Mouse (Mus musculus): ENCODE data around the gene Stat5a. TPM values are rescaled to one million over a fixed set of nuclear protein-coding genes. Genes with fewer than 3 reads are reported as not detected.

Gene Stat5a
- 5.4 TPM for polyA plus RNA-seq (2014; fragmentation: Illumina TruSeq; extraction: RNeasy Lipid Tissue Mini Kit (QIAGEN cat#74804))

DNA sequence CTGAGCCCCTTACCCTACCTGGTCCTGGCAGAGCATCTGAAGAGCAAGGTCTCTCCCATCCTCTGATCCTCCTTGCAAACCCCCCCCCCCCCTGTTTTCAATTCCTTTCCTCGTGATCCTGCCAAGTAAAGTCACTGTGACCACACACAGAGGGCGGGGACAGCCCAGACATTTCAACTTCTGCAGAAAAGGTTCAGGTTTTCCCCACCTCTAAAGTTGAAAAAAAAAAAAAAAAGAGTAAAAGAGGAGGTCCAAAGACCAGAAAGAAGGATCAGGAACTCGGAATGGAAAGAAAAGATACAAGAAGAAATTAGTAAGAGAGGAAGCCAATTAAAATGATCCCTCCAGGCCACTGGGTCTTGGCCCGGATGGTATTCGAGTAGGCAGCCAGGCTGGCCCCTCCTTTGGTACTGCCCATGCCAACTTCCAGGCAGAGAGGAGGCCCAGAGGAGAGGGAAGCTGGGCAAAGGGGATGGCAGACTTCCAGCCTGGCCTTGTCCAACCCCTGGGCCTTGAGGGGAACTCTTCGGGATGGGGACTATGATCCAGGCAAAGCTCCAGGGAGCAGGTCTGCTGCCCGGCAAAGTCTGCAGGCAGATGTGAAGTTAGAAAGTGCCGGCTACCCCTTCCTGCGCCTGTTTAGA is at the start of gene Stat5a:
TSS of gene Stat5a (plus strand) at position 417 of the 644 bp plus-strand sequence.

DNA sequence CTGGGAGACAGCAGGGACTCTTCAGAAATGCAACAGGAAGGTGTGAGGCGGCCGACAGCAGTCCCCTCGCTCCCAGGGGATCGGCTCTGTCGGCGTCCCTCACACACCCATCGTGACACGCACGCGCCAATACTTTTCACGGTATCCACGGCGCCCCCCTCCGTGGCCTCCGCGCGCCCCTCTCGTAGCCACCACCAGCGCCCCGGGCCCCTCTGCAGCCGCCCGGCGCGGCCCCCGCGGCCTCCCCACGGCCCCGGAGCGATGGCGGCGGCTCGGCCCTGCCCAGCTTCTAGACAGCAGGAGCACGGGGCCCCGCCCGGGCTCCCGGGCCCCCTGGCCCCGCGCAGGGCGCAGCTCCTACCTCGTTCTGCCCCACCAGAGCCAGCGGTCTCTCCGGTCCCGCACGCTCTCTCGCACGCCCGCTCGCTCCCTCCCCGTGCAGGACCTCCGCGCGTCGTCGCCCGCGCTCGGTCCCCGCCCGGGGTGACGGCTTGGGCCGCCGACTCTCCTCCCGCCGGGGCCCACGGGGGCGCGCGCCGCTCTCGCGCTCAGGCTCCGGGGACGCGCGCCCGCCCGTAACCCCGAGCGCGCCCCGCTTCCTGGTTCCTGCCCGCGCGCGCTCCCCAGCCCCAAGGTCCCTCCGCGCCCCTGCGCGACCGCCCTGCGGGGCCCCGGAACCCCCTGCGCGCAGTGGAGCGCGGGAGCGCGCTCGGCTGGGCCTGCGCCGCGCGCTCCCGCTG is 8.9 kb upstream of the Stat5a start, which contains the start of gene Stat5b:
TSS of gene Stat5b (minus strand) at position 687 of the 740 bp plus-strand sequence.

Other genes with a start within 250 kb of the Stat5a start
- gene Nkiras2, start 240.1 kb upstream of the Stat5a start, polyA plus RNA-seq (2014; fragmentation: Illumina TruSeq; extraction: RNeasy Lipid Tissue Mini Kit (QIAGEN cat#74804)) = 2.5 TPM
- gene Dnajc7, start 239.2 kb upstream of the Stat5a start, polyA plus RNA-seq (2014; fragmentation: Illumina TruSeq; extraction: RNeasy Lipid Tissue Mini Kit (QIAGEN cat#74804)) = 139 TPM
- gene Zfp385c, start 166.9 kb upstream of the Stat5a start, polyA plus RNA-seq (2014; fragmentation: Illumina TruSeq; extraction: RNeasy Lipid Tissue Mini Kit (QIAGEN cat#74804)) = 0.17 TPM
- 0.60 TPM for gene Dhx58, start 155.1 kb upstream of the Stat5a start, polyA plus RNA-seq (2014; fragmentation: Illumina TruSeq; extraction: RNeasy Lipid Tissue Mini Kit (QIAGEN cat#74804))
- gene Kat2a, start 146.9 kb upstream of the Stat5a start, polyA plus RNA-seq (2014; fragmentation: Illumina TruSeq; extraction: RNeasy Lipid Tissue Mini Kit (QIAGEN cat#74804)) = 2.3 TPM
- gene Hspb9, start 145.5 kb upstream of the Stat5a start, polyA plus RNA-seq (2014; fragmentation: Illumina TruSeq; extraction: RNeasy Lipid Tissue Mini Kit (QIAGEN cat#74804)) = not detected
- 29.9 TPM for gene Rab5c, start 121.1 kb upstream of the Stat5a start, polyA plus RNA-seq (2014; fragmentation: Illumina TruSeq; extraction: RNeasy Lipid Tissue Mini Kit (QIAGEN cat#74804))
- gene Kcnh4, start 99.4 kb upstream of the Stat5a start, polyA plus RNA-seq (2014; fragmentation: Illumina TruSeq; extraction: RNeasy Lipid Tissue Mini Kit (QIAGEN cat#74804)) = not detected
- gene Hcrt, start 96.4 kb upstream of the Stat5a start, polyA plus RNA-seq (2014; fragmentation: Illumina TruSeq; extraction: RNeasy Lipid Tissue Mini Kit (QIAGEN cat#74804)) = not detected
- gene Ghdc, start 88.4 kb upstream of the Stat5a start, polyA plus RNA-seq (2014; fragmentation: Illumina TruSeq; extraction: RNeasy Lipid Tissue Mini Kit (QIAGEN cat#74804)) = 1.3 TPM
- gene Stat5b, start 8.6 kb upstream of the Stat5a start, polyA plus RNA-seq (2014; fragmentation: Illumina TruSeq; extraction: RNeasy Lipid Tissue Mini Kit (QIAGEN cat#74804)) = 8.5 TPM
- gene Stat3, start 80.2 kb downstream of the Stat5a start, polyA plus RNA-seq (2014; fragmentation: Illumina TruSeq; extraction: RNeasy Lipid Tissue Mini Kit (QIAGEN cat#74804)) = 20.3 TPM
- 186 TPM for gene Cavin1, start 111.5 kb downstream of the Stat5a start, polyA plus RNA-seq (2014; fragmentation: Illumina TruSeq; extraction: RNeasy Lipid Tissue Mini Kit (QIAGEN cat#74804))
- gene Atp6v0a1, start 150.1 kb downstream of the Stat5a start, polyA plus RNA-seq (2014; fragmentation: Illumina TruSeq; extraction: RNeasy Lipid Tissue Mini Kit (QIAGEN cat#74804)) = 64.6 TPM
- gene Naglu, start 210.7 kb downstream of the Stat5a start, polyA plus RNA-seq (2014; fragmentation: Illumina TruSeq; extraction: RNeasy Lipid Tissue Mini Kit (QIAGEN cat#74804)) = 1.3 TPM
- 159 TPM for gene Hsd17b1, start 219.1 kb downstream of the Stat5a start, polyA plus RNA-seq (2014; fragmentation: Illumina TruSeq; extraction: RNeasy Lipid Tissue Mini Kit (QIAGEN cat#74804))
- 6.9 TPM for gene Coasy, start 223.2 kb downstream of the Stat5a start, polyA plus RNA-seq (2014; fragmentation: Illumina TruSeq; extraction: RNeasy Lipid Tissue Mini Kit (QIAGEN cat#74804))
- gene Mlx, start 227.9 kb downstream of the Stat5a start, polyA plus RNA-seq (2014; fragmentation: Illumina TruSeq; extraction: RNeasy Lipid Tissue Mini Kit (QIAGEN cat#74804)) = 28.9 TPM
- 10.6 TPM for gene Psmc3ip, start 236.1 kb downstream of the Stat5a start, polyA plus RNA-seq (2014; fragmentation: Illumina TruSeq; extraction: RNeasy Lipid Tissue Mini Kit (QIAGEN cat#74804))